Mouse (Mus musculus): ENCODE results near the gene Eif5.

Gene Eif5

DNA sequence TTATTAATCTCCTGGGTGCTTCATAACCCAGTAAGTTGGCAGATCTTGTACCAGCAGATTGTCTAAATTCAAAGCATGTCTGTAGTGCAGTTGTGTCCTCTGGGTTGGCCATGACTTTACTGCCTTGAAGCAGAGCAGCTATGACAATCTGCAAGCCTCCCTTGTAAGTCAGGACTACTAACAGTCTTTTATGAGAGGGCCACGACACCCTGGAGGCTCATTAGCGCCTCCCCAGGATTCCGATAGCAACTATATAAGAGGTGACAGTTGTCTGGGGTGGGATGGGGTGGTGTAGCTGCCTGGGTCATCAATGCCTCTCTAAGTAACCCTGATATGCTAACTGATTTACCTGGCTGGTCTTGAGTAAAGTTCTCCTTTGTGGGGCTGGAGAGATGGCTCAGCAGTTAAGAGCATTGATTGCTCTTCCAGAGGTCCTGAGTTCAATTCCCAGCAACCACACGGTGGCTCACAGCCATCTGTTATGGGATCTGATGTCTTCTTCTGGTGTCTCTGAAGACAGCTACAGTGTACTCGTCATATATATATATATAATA lies 25.3 kb downstream of the Eif5 start:
- no peak for DNase-seq (ENCODE audit: low spot score in 2 of 2)

DNA sequence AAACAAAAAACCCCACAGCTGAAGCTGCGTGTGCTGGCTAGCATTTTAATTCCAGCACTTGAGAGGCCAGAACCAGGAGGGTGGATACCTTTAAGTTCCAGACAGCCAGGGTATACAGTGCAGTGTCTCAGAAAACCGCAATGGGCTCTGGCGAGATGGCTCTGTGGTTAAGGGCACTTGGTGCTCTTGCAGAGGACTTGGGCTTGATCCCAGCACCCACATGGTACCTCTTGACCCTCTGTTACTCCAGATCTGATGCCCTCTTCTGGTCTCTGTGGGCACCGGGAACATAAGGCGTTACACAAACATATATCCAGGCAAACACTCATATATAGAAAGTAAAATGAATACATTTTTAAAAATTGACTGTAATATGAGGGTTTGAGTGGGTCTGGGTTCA lies 27.5 kb downstream of the Eif5 start:
- no peak for DNase-seq (ENCODE audit: low spot score in 2 of 2)

DNA sequence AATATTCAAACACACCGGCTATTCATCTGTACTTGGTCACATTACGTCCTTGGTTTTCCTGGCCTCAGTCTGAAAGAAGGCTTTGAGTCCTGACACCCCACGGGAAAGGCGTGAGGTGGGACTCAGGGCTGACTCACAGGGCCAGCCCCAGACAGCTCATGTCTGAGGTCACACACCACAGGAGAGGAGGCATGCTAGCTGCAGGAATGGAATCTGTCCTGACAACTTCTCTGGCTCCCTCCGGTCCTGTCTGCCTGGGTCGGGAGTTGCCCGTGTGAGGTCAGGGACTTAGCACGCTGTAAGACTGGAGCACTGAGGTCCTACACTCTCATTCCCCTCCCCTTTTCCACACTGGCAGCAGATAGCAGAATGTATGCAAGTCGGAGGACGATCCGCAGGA lies 31.0 kb downstream of the Eif5 start:
- no peak for DNase-seq (ENCODE audit: low spot score in 2 of 2)

DNA sequence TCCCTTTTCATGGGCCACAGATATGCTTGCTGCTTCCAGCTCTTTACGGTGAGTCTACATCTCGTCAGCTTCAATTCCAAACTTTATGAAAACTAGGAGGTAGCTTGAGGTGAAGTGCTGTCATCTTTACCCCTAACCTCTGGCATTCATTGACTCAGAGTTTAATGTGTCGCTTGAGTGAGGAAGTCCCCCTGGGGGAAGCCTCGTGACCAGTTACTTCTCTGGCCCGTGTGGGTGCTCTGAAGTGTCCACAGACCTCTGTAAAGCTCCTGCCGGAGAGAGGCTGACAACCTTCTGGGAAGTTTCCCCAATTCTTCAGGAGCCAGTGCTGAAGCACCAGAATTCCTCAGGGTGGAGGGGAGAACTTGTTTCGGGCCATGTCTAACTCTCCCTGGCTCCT lies 34.6 kb downstream of the Eif5 start:
- DNase-seq (ENCODE audit: low spot score in 2 of 2), result no peak

DNA sequence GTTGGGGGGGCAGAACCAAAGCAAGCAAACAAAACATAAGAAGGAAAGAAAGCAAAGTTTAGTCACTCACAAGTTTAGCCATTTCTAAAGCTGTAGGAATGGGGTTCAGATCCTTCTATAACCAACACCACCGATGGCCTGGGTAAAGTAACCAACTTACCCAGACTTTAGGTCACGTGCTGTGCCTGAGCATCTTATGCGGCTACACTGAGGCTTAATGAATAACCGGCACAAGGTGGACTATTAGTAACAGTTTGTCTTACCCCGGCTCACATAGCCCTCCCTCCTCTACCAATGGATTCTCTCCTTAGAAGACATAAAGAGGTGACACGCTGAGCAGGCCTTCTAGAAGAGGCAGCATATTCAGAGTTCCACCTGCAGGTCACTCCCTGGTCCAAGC lies 35.5 kb downstream of the Eif5 start:
- DNase-seq (ENCODE audit: low spot score in 2 of 2), result no peak

DNA sequence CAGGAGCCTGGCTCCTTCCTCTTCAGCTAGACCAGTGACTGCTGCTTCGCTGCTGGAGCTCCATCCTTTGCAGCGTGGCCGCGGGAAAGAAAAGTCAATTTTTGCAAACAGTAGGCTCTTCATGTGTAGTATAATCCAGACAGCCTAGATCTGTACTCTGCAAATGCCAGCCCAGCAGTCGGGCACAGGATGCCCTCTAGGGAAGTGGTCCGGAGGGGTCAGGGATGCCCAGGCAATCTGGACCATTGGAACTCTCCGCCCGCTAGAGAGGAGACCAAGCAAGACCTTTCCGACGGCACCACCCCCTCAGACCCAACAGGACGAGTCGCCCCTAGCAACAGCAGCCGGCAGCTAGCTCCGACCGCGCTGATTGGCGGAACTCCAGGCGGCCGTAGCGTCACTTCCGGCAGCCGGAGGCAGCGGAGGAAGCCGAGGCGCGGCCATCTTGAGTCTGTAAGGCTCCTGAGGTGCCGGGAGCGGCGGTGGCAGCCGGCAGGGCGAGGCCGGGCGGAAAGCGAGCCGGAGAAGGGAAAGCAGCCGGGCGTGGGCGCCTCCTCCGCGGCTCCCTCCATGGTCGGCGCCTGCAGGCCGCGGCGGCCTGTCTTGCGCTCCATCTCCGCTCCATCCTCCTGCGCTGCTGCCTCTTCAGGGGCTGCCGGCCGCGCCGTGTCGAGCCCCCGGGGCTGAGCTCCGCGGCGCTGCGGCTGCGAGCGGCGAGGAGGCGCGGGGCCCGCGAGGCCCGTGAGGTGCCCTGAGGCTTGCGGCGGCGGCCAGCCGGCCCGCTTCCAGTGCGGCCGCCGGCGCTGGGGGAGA lies 36.5 kb downstream of the Eif5 start, which contains the start of gene Mark3:
TSS of gene Mark3 (plus strand) at position 450 of the 813 bp plus-strand sequence.
- DNase-seq (ENCODE audit: low spot score in 2 of 2), result peak; percentile 91 to 93

DNA sequence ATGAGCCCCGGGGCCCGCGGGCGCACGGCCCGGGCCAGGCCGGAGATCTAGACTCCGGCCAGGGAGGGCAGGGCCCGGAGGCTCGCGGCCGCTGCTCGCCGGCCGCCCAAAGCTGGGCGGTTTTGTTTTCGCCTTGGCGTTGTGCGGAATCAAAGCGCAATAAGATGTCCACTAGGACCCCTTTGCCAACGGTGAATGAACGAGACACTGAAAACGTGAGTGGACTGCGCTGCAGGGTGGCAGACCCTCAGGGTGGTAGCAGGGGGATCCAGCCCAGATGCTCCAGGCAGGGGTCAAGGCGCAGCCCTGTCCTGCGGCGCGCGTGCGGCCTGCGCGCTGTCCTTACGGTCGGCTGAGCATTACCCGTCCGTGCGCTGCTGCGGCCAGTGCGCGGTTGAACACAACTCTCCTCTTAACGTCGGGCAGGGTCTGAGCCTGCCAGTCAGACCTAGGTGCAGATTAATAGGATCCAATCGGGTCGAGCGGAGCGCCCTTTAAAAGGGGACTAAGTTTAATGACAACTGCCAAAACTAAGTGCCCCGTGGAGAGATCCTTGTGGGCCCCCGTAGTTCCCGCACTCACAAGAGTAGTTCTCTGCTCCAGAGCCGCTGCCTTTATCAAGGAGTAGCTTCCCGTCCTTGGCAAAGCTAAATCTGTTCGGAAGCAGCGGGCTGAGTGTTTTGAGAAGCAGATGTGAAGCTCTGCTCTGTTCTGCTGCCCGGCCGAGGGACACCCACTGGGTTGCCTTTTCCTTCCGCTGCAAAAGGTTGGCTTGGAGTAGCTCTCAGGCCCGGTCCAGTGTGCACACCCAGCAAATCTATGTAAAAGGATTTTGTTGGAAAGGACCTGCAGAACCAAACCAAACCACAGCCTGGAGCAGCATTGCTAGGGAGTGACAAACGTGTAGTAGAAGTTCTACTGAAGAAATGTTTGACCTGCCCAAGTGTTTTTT lies 37.3 kb downstream of the Eif5 start:
- peak in 1 of 2 experiments; percentile 13 for DNase-seq (ENCODE audit: low spot score in 2 of 2)

DNA sequence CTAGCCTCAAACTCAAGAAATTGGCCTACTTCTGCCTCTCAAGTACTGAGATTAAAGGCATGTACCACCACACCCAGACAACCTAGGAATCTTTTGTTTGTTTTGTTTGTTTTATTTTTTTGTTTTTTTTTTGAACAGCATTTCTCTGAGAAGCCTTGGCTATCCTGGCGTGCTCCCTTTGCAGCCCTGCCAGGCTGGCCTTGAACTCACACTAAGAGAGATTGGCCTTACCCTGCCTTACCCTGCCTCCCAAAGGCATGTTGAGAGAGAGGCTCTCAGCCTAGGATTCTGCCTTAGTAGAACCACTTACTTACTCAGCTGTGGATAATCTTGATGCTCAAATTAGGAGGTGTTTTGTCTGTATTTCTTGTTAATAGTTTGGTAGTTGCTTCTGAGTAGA lies 45.2 kb downstream of the Eif5 start:
- DNase-seq (ENCODE audit: low spot score in 2 of 2), result no peak

DNA sequence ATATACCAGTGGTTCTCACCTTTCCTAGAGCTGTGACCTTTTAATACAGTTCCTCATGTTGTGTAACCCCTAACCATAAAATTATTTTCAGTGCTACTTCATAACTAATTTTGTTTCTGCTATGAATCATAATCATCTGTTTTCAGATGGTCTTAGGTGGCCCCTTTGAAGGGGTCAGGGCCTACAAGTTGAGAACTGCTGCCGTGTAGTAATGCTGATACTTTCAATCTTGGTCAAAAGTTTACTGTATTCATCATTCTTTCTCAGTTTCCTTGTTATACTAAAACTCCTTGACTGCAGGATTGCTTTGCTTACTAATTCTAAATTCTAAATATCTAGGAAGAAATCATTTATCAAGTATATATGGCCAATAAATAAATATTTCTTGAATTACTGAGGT lies 46.6 kb downstream of the Eif5 start:
- no peak for DNase-seq (ENCODE audit: low spot score in 2 of 2)

DNA sequence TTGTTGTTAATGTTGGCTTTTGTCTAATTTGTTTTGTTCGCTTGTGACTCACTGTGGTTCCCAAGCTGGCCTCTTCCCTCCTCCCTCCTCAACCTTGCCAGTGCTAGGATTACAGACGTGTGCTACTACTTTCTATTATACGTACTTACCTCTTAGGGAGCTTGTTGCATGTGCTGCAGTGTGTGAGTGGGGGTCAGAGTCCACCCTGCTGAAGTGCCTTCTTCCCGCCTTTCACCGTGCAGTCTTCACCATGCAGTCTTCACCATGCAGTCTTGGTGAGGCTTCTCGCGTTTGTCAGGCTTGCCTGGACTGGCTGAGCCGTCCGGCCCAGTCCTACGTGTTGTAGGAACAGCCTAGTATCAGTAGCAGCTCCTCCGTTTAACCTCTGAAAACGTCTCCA lies 49.4 kb downstream of the Eif5 start:
- no peak for DNase-seq (ENCODE audit: low spot score in 2 of 2)

DNA sequence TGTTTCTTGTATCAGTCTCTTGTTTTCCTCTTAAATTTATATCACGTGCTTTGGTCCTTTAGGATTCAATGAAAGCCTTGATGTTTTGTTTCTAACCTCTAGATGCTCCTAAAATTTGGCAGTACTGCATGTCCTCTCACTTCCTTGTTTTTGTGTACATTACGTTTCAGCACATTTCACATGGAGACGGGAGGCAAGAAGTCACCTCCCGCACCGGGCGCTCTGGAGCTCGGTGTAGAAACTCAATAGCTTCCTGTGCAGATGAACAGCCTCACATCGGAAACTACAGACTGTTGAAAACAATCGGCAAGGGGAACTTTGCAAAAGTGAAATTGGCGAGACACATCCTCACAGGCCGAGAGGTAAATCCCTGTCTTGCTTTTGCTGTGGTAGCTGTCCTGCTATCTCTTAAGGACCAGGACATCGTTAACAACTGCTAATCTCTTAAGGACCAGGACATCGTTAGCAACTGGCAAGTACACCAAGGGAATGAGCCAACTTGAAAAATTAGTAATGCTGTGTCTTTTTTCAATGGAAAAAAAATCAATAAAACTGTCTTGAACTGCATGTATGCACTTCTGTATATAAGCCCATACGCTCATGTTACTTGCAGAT lies 54.7 kb downstream of the Eif5 start:
- no peak for DNase-seq (ENCODE audit: low spot score in 2 of 2)

DNA sequence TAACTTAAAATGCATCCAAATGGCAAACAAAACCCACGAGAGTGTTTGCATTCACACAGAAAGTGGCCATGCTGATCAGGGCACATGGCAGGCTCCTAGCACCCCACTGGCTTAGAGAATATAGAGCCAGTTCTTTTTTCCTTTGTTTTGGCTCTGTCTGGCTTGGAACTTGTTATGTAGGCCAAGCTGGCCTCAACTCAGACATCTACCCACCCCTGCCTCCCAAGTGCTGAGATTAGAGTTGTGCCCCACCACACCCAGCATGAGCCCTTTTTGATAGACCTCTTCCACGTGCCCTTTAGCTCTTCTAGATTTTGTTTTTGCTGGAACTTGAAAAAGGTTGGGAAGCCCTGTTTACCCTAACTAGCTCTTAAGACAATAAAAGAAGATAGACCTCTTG lies 56.0 kb downstream of the Eif5 start:
- no peak for DNase-seq (ENCODE audit: low spot score in 2 of 2)
